Mouse (Mus musculus) T-cell, adult 2 months (primary cell): ENCODE results near the gene Fem1a.

Source experiments
- DNase-seq: peaks from one replicate; pipeline ENCODE4 v3.0.0; 2022; ENCODE audit warnings: low spot score

Fem1a gene

DNA sequence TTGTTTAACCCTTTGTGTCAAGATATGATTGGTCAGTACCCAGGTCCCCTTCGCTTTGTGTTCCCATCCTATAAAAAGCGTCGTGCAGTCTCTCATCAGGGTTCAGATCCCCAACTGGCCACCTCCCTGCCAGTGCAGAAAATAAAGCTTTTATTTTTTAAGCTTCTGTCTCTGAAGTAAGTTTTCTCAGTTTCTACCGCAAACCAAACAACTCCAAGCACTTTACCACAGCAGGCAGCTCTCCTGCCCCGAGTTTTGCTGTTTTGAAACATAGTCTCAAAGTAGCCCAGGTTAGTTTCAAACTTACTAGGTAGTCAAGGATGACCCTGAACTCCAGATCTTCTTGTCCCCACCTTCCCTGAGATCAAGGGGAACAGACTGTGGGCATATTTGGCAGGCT, 21.7 kb downstream of the Fem1a start:
- no peak for DNase-seq

DNA sequence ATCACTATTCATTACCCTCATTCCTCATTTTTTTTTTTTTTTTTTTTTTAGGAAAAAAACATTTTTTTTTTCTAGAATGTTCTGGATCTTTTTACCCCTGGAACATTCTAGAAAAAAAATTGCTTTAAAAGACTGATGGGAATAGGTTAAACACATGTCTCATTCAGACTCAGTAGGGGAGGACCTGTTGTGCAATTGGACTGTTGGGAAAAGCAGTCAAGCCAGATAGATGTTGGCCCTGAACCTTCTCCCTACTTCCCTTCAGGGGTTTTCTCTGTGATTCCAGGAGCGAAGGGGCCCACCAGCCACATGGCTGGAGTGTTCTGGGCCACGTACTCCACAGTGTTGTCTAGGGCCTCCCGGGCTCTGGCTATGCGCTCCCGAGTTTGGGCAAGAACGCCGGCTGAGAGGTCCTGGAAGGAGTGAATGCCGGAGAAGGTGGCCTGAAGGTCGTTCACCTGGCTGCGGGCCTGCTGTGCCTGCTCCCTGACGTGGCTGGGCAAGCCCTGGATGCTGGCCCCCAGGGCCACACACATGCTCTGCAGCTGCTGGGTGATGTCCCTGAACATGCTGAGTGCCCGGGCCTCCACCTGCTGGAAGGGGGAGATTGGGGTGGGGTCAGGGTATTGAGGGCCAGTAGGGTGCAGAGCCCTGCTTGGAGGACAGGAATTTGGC, 23.0 kb downstream of the Fem1a start:
- DNase-seq = no peak

DNA sequence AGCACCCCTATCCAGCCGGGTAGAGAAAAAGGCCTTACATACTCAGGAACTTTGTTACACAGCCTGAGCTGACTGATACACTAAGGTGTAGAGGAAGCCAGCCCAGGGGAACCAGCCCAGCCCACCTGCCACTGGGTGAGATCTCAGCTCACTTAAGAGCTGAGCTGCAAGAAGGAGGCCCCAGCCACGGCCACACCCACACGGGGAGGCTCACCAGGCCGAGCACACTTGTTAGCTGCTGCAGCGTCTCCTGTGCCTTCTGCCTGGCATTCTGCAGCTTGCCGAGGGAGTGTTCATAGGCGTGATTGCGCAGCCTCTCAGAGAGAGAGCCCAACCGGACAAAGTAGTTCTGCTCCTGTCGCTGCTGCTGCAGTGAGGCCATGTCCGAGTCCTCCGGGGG, 24.6 kb downstream of the Fem1a start:
- DNase-seq = no peak

DNA sequence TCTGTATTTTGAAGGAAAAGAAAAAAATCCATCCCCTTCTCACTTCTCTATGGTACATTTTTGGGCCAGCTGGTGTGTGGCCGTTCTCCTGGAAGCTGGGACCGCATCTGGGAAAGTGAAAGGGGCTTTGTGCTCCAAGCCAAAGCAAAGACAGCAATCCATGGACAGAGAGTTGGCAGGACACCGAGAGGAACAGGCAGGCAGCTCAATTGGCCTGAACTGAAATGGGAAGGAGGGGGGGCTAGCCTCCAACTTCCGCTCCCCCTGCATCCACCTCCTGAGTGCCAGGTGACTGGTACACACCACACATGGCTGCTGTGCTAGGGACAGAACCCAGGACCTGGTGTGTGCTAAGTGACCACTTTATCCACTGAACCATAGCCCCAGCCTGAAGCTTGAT, 26.2 kb downstream of the Fem1a start:
- no peak for DNase-seq

DNA sequence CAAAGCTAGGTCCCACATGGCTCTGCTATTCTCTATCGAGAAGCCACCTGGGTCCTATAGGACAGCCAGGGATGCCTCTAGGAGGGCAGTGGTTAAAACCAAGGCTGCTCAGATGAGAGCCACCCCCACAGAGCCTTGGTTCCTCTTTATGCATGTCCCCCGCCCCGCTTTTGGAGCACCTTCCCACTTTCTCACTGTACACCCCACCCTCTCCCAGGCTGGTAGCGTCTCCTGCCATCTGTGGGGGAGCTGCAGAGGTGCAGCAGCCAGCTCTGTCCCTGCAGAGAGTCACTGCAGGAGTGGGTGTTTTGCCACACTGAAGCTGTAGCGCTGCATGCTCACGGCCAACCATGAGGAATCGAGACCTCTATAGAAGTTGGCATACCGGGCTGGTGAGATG, 26.7 kb downstream of the Fem1a start:
- DNase-seq = no peak

DNA sequence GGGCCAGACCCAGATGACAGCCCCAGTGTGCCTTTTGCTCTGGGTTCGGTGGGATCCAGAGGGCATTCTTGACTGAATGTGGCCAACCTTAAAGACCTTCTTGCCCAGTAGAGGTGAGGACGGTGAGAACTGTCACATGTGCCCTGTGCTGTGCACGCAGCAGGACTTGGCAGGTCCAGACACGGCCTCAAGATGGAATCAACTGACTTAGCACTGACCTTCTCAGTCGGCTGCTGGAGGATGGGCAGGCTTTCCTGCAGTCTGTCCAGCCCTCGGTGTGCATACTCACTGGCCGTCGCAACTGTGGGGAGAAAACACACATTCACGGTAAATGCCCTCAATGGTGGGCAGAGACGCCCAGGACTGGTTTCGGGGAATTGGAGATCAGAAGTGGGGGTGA, 29.4 kb downstream of the Fem1a start:
- DNase-seq = no peak

DNA sequence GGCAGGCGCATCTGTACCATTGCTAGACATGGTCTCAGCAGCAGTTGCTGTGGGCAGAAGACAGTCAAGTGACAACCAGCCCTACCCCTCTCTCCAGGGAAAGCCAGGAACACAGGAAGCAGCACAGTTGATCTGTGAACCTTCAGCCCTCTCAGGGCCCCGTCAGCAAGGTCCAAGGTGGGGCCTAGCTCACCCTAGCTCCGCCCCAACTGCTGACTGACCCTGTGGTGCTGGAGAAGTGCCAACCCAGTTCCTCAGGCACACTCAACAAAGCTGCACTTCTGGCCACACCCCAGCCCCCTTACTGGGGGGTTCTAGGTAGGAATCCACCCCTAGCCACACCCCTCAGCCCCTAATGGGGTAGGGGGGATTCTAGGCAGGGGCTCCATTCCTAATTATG, 31.2 kb downstream of the Fem1a start:
- DNase-seq = no peak

DNA sequence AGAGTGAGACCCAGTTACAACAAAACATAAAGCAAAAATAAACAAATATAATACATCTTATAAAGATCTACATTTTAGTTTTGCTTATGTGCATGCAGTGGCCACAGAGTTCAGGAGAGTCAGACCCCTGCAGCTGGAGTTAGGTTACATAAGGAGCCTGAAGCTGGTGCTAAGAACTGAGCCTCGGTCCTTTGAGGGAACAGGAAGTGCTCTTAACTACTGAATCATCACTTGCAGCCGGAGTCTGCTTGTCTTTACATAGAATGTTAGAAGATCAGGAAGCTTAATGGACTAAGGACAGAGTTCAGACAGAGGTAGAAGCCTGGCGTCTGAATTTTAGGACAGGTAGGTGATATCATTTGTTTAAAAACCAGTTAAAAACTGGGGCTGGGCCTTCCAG, 32.3 kb downstream of the Fem1a start:
- no peak for DNase-seq

DNA sequence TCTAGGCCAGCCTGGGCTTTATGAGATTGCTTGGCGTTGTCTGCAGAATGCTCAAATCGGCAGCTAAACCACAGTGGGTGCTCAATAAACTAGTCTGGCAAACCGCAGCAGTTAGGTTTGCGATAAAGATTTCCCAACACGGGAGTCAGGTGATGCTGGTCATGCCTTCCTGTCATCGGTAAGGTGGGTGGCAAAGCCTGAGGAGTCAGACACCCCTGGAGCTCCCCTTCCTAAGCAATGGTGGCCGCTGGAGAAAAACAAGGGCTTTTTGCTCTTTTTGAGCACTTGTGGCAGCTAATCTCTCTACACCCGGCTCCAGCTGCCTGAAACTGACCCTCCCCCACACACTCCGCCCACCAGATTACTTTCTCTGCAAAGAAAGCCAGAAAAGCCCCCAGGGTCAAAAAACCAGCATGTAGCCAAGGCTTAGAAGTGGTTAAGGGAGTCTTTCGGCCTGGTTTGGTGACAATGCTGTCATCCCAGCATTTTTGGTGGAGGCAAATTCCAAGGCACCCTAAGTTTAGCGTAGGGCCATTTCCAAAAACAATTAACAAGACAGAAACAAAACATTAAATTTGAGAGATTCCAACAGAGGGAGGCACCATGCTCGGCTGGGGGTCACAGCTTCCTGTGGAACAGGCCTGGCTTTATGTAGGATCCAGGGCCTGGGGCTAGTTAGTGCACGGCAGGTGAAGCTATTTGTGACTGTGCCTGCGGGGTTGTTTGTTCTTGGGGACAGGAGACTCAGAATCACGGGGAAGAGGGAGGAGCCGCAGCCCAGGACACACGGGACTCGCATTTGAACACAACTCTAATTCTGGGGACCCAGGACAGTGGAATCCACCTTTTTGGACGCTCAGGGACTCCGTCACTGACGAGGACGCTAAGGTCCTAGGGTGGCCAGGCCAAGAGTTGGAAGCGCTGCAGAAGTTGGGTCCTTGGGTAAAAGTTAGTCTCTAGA, 33.0 kb downstream of the Fem1a start:
- peak; percentile 77 for DNase-seq

DNA sequence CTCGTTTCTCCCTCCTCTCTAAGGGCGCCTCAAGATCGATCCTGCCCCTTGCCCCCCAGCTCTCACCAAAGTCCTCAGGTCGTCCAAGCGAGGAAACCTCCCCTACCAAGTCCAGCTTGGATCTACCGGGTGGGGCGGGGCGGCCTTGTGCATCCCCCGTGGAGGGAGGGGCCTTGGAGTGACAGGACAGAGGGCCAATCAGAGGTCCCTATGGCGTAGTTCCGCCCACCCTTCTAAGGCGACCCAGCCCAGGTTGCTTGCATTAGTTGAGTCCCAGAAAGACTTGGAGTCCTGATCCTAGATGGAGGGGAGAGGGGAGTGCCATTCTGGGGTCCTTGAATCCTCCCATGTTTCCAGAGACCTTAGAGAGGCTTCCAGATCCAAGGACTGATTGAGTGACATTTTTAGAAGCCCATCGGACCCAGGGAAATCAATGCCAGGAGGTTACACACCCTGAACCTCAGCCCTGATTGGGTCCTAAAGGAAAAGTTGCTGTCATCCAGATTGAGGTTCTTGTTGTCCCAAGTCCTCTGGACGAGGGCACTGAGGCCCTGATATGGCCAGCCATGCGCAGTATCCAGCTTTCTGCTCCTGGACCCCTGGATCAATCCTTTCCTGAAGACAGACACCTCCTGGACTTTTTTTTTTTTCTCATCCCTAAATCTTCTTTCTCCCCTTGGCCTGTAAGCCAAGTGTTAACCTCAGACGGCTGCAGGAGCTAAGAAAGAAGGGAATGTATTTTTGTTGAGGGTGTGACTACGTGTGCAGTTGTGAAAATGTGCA, 34.0 kb downstream of the Fem1a start:
- DNase-seq = peak; percentile 82

DNA sequence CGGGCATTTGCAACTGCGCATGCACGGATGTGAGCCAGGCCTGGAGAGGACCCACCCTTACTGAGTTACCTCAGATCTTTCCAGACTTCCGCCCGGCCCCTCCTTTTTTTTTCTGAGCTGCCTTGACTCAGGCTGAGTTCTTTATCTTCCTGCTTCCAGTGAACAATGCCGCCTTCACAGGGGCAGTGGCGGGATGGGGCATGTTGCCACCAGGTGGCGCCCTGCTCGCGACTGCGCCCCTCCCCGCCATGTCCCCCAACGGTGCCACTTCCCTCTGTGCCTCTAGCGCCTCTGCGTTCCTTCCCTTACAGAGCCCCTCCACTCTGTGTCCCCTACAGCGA, 34.5 kb downstream of the Fem1a start:
- peak; percentile 95 for DNase-seq

DNA sequence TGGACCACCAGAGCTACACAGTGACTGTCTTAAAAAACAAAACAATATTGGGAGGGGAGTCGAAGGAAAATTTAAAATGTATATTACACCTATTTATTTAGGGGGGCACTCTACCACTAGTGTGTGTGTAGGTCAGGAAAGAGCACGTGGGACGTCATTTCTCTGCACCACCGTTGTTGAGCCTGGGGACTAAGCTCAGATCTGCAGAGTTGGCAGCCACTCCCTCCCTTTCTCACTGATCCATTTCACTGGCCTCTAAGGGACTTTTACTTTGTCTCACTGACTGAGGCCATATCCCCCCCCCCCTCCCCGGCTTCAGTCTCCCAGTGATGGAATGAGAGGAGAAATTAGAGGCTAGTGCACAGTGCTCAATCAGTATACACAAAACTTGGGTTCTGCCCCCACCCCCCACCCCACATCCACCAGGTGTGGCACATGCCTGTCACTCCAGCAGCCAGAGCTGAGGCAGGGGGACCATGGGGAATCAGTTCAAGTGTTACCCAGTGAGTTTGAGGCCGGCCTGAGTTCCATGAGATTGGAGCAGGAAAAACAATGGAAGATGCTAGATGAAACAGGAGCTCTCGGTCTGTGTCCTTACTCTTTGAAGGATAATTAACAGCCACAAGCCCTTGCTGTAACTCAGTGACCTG, 35.3 kb downstream of the Fem1a start:
- DNase-seq = no peak

DNA sequence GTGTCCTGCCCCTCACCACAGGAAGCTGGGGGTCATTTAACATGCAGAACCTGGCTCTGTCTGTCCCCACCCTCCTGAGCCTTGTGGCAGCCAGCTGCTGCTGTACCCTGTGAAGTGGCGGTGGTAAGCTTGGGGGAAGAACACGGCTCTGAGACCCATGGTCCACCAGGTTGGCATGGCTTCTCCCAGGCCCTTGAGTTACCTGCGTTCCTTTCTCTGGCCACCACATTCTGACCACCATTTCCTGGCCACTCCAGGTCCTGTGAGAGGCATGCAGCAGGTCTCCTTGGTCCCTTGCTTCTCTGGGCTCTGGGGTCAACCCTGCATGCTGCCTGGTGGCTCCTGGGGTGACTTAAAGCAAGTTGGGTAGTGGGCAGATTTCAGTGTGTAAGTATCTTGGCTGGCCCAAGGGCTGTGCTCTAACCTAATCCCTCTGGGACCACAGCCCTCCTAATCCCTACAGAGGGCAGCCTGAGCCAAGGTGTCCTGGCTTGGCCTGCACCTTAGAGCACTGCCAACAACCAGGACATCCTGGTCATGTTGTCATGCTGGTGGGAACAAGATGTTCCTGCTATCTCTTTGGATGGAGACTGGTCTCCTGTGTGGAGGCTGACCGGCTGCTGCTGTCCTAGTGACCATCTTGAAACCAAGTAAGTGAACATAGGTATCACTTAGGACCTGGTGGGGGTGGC, 36.1 kb downstream of the Fem1a start, which contains the start of gene Plin3:
Plin3 (minus strand) TSS at position 343 of the 692 bp plus-strand sequence.
- DNase-seq = no peak

DNA sequence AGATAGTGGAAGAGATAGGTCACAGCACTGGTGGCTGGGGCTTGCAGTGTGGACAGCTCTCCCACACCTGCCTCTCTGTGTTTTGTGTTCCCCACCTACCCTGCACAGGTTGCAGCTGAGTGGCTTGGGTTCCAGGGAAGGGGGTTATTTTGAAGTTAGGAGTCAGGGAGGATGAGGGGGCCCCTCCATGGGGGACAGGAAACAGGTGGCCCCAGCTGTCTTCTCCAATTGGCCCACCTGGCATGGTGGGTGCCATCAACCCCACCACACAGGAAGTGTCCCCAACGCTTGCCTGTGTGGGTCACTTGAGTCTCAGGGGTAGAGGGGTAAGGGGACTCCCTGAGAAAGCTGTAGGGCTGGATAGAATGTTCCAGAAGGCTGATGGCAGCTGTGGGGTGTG, 36.7 kb downstream of the Fem1a start:
- DNase-seq = peak; percentile 15

DNA sequence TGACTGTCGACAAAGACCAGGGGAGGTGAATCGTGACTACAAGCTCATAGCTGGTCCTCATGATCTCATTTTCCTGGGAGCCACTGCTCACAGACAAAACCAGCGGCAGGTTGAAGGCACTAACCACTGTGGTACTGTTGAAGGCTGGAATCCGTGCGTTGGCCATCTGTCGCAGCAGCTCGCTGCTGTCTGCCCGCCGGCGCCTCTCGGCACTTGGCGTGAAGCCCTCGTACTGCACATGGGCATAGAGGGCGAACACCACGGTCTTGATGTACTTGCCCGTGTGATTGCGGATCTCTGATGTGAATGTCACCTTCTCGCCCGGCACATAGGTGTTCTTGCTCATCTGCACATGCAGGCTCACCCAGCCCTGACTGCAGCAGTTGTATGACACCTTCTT, 37.6 kb downstream of the Fem1a start:
- DNase-seq = no peak

DNA sequence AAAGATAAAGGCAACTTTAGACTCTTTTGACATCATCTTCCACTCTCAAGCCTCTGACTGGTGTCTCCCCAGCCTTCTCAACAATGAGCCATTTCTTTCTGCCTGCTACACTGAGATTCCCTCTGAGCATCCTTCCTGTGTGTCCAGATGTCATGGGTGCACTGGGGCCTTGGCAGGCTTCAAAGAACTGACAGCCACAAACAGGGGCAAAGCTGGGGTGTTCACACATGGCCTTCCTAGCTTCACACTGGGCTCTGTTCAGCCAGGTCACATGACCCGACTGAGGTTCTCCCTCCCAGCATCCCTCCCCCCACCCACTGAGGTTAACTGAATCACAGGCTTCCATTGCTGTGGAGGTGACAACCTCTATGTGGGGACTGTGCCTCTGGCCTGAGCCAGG, 39.6 kb downstream of the Fem1a start:
- DNase-seq = no peak

DNA sequence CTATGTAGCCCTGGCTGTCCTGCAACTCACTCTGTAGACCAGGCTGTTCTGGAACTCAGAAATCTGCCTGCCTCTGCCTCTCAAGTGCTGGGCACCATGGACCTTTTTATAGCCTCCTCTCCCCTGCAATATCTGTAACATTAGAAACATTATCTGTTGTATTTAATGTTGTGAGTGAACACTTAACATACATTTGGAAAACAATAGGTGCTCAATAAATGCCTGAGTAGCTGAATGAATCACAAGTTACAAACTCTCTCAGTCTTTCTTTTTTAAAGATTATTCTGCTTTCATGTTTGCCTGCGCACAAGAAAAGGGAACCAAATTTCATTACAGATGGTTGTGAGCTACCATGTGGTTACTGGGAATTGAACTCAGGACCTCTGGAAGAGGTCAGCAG, 41.6 kb downstream of the Fem1a start:
- DNase-seq = no peak

DNA sequence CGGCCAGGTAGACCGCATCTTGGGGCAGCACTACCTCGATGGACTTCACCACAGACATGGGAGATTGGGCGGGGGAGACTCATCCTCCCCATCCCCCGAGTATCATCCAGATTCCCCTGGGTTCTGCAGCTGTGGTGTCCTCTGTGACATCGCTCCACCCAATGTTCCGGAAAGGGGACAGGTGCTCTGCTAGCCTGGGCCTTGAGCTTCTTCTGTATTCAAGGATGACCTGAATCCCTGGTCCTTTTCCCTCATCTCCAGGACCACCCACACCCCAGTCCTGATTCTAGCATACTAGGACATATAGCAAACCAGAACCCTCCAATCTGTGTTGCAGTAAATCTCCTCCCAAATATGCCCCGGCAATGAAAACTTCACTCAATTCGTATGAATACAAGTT, 43.6 kb downstream of the Fem1a start, which contains the start of gene Arrdc5:
Arrdc5 (minus strand) TSS at position 101 of the 400 bp plus-strand sequence.
- DNase-seq = no peak

DNA sequence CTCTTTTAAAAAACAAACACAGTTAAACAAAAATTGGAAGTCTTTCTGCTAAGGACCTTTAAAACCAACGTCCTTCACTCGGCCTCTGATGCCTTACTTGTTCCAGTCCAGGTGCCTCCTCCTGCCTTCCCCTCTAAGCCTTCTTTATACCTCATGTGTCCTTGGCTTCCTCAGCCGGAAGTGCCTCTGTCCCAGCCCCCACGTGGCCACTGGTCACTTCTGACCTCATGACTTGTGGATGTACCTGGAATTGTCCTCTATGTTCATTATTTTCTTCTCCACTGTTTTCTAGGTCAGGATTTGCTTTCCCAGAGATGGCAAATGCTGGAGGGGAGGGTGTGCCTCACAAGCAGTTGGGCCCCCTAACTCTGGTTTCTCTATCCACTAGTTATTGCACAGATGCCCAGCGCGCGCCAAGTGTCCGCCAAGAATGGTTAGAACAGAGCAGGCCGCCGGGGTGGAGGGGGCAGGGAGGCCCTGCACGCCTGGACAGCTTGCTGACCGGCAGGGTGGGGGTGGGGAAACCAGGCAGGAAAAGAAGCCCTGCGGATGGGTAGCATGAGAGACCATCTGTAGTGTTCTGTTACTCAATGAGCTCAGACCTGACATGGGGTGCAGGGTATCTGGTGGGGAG, 45.9 kb downstream of the Fem1a start:
- DNase-seq = no peak

DNA sequence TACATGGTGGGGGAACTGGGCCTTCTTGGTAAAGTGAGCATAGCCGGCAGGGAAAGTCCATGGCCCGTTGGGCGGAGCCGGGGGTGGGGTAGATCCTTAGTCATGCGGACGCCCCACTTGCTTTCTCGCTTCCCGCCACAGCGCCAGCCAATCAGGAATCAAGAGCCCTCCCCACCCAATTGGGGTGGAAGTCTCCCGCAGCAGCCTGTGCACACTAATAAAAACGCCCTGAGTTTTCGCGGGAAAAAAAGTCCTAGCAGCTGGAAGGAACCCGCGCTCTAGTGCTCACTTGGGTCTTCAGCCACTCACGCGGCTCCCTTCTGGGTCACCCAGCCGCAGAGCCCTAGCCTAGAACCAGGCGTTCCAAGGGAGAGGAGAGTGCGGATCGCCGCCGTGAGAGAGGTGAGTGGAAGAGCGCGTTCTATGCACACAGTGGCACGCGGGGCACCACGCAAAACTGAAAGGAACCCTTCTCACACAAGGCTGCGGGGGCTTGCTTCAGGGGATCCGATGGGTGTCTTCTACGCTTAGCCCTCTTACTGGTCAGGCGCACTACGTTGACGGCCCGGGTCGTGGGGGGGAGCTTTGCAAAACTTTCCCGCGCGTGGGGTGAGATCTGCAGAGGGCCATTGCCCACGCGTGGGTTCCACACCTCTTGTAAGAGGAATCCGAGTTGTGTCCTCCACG, 46.7 kb downstream of the Fem1a start, which contains the start of gene Uhrf1:
Uhrf1 (plus strand) TSS at position 162 of the 687 bp plus-strand sequence.
- DNase-seq = peak; percentile 51
